Mouse (Mus musculus) spleen, postnatal 10 days (tissue): ENCODE measurements around the gene 1700049E17Rik1.
"Not testable (repeated sequence)": the region's sequence is repeated elsewhere in the genome, so short reads cannot be mapped to it uniquely, and the experiment has no call there.

Source experiments
- DNase-seq, 2 experiments: peaks; one replicate each; pipeline ENCODE4 v3.0.0; 2021 to 2022; ENCODE audit warnings: low spot score in 2 of 2

Gene 1700049E17Rik1

DNA sequence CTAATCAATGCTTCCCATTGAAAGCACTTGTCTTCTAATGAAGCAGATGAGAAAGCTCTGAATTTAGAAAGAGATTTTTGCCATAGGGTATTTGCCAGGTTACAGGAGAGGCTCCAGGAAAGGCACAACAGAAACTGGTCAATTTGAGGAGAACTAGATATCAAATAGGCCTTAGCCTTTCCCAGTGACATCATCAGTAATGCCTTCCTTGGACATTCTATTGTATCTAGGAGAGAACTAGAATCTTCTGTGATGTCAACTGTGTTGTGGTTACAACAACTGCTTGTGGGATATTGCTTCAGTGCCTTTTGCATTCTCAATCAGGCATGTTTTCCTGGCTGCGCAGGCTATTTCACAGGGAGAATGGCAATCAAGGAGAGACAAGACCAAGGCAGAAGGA, at the start of gene 1700049E17Rik1:
TSS of gene 1700049E17Rik1 (plus strand) at position 301 of the 400 bp plus-strand sequence.
- DNase-seq: not testable (repeated sequence)

DNA sequence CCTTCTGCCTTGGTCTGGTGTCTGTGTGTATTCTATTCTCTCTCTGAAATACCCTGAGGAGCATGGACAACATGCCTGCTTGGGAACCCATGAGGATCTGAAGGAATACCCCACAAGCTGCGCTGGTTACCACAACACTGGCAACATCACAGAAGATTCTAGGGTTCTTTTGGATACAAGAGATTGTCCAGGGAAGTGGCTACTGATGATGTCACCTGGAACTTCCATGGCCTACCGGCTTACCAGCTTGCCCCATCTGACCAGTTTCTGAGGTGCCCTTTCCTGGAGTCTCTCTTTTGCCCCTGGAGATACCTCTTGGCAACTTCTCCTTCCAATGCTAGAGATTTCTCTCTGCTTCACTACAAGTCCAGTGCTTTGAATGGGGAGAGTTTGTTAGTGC, 17.6 kb upstream of the 1700049E17Rik1 start, which contains the start of gene Gm7980:
TSS of gene Gm7980 (minus strand) at position 101 of the 400 bp plus-strand sequence.
- DNase-seq: not testable (repeated sequence)

- DNase-seq: not testable (repeated sequence)
Measured at GRCm38 (mm10) chr14:41943695-41944094, 18.9 kb downstream of the 1700049E17Rik1 start, which contains the start of gene 1700024B05Rik. Gene 1700024B05Rik, plus strand, starts transcription at chr14:41943995.

DNA sequence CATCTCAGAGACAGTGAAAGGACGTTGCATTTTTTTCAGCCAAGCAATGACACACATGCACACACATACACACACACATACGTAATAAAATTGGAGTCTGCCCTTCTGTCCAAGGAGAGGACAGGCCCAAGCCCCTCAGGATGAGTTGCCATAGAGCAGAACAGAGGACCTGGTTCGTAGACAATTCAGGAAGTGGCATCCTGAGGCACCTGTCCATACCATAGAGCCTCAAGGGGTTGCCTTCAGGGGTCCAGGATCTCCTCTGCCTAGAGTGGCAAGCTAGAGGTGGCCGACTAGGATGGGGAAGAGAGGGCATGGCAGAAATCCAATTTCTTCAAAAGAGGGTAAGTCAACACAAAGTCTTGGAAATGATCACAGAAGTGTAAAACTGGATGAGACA, 39.3 kb downstream of the 1700049E17Rik1 start:
- not testable (repeated sequence) for DNase-seq

GRCm38 (mm10) chr14:41967827-41968226, 43.1 kb downstream of the 1700049E17Rik1 start, which contains the start of gene Gm6401:
Gene Gm6401, minus strand, starts transcription at chr14:41967927.
- not testable (repeated sequence) for DNase-seq

- DNase-seq: not testable (repeated sequence)
Measured at GRCm38 (mm10) chr14:41968596-41968995, 43.8 kb downstream of the 1700049E17Rik1 start.
